Comparison of ENCODE assay signal across 8 mouse cellular contexts in genomic region chr13:38346096-38346915, GRCm38 (mm10). TPM values are rescaled to one million over a fixed set of nuclear protein-coding genes. Genes with fewer than 3 reads are reported as not detected.
DNase-seq lines count a peak whose midpoint lies in the region; ATAC-seq and TF ChIP-seq lines count a peak whose summit lies in the region.

No protein-coding gene starts in this region.

- peaks cover 40% of the 10 kb centered on the region for H3K4me1 ChIP-seq in embryonic facial prominence, embryonic 10.5 days
- H3K4me1 ChIP-seq in limb, embryonic 14.5 days (ENCODE audit: control insufficient read depth, insufficient read depth, low read length), result peaks cover 15% of the 10 kb centered on the region

- H3K36me3 ChIP-seq in embryonic facial prominence, embryonic 10.5 days (replicated peaks), result no peaks in the 10 kb centered on the region
- no peaks in the 10 kb centered on the region for H3K36me3 ChIP-seq in limb, embryonic 14.5 days (ENCODE audit: control insufficient read depth, insufficient read depth, low read length)

- peaks cover 80% of the 10 kb centered on the region for H3K27me3 ChIP-seq in embryonic facial prominence, embryonic 10.5 days (replicated peaks; ENCODE audit: low read depth, poor library complexity, severe bottlenecking)
- H3K27me3 ChIP-seq in limb, embryonic 14.5 days (ENCODE audit: control insufficient read depth, insufficient read depth, low read length), result peaks cover 55% of the 10 kb centered on the region

- intact Hi-C loops in left cerebral cortex, postnatal 4 days (cut with DNase I), result loop anchor here (5.0 kb wide), 1 partner anchor 251 kb away; no protein-coding TSS in a partner anchor
- intact Hi-C loops in left cerebral cortex, postnatal 25 days (cut with DNase I), result loop anchor here (10.0 kb wide), 1 partner anchor 278 kb away; no protein-coding TSS in a partner anchor
- intact Hi-C loops in heart, postnatal 10 days (cut with DNase I), result loop anchor here (10.0 kb wide), 1 partner anchor 282 kb away; no protein-coding TSS in a partner anchor

- no peak for ATAC-seq in limb, embryonic 14.5 days (ENCODE audit: low FRiP score, low read depth)

- H3K4me2 ChIP-seq in limb, embryonic 14.5 days (replicated peaks; ENCODE audit: low read depth, low read length, severe bottlenecking), result peak overlapping the region; percentile 88

- no peak overlapping the region; the same call in 1 of the 2 replicates for H3K27ac ChIP-seq in embryonic facial prominence, embryonic 10.5 days (replicated peaks)
- H3K27ac ChIP-seq in limb, embryonic 14.5 days (replicated peaks; ENCODE audit: low read depth, low read length), result no peak overlapping the region

- WGBS in embryonic facial prominence, embryonic 10.5 days, result 1% methylated on average over 63 of the region's 63 CpGs
- WGBS in limb, embryonic 14.5 days, result 3% methylated on average over 41 of the region's 63 CpGs

- H3K9ac ChIP-seq in limb, embryonic 14.5 days (ENCODE audit: low read depth, low read length, severe bottlenecking), result peak overlapping the region; percentile 43

- DNase-seq in left cerebral cortex, postnatal 4 days, result peak; percentile 13
- no peak for DNase-seq in left cerebral cortex, postnatal 25 days (ENCODE audit: low spot score in 2 of 2)
- DNase-seq in embryonic facial prominence, embryonic 10.5 days (ENCODE audit: low spot score), result peak; percentile 64
- DNase-seq in heart, postnatal 10 days, result peak; percentile 44 to 48
- DNase-seq in limb, embryonic 14.5 days (ENCODE audit: low spot score), result no peak
- DNase-seq in retina, postnatal 1 day, result peak; percentile 27
- DNase-seq in c-Kit-positive CD71-positive TER-119-positive erythroid progenitor cells, embryonic 14.5 days (ENCODE audit: low spot score), result no peak
- DNase-seq in right cerebral cortex, postnatal 36 days (ENCODE audit: low spot score in 2 of 2), result no peak

- peak overlapping the region; percentile 59 for H3K4me3 ChIP-seq in embryonic facial prominence, embryonic 10.5 days
- peak overlapping the region; percentile 47 for H3K4me3 ChIP-seq in limb, embryonic 14.5 days (replicated peaks; ENCODE audit: low read length)

- no peaks in the 10 kb centered on the region for H3K9me3 ChIP-seq in embryonic facial prominence, embryonic 10.5 days
- H3K9me3 ChIP-seq in limb, embryonic 14.5 days (ENCODE audit: control insufficient read depth, low read length), result no peaks in the 10 kb centered on the region

- no peak for TF ChIP-seq POLR2A in limb, embryonic 14.5 days (IDR thresholded peaks at IDR 0.05; ENCODE audit: borderline replicate concordance, extremely low read depth, insufficient read depth, insufficient read length)

RNA-seq across cellular contexts. Expression of gene Bmp6, which starts 1.4 kb away (rescaled TPM):
- 10 to 100 TPM; 13.2 to 15.2 TPM for total RNA-seq in left cerebral cortex, postnatal 4 days (2021)
- 10 to 100 TPM in 1 of 2 experiments, 1 to 10 TPM in 1; 8.3 to 12.4 TPM for total RNA-seq in left cerebral cortex, postnatal 25 days (2021)
- 0.67 and 0.75 TPM in 2 replicates for polyA plus RNA-seq in embryonic facial prominence, embryonic 10.5 days (2016; fragmentation: Nextera tagmentation; extraction: Ambion mirVana)
- total RNA-seq in heart, postnatal 10 days (2021), result 10 to 100 TPM; 18.8 to 20.3 TPM
- polyA plus RNA-seq in limb, embryonic 14.5 days (2012; rRNA removed), result 6.6 and 8.6 TPM in 2 replicates
- 1.8 and 1.9 TPM in 2 replicates for polyA plus RNA-seq in limb, embryonic 14.5 days (2014; fragmentation: Nextera tagmentation; extraction: Ambion mirVana)

Comparison
In these comparisons a context has a peak if more than half of its experiments do, and no peak if none do; other contexts are left out.
1. DNase-seq: peak in left cerebral cortex, postnatal 4 days (single experiment), embryonic facial prominence, embryonic 10.5 days (single experiment), heart, postnatal 10 days (2 of 2) and retina, postnatal 1 day (single experiment); none in left cerebral cortex, postnatal 25 days (0 of 2), limb, embryonic 14.5 days (single experiment), c-Kit-positive CD71-positive TER-119-positive erythroid progenitor cells, embryonic 14.5 days (single experiment) and right cerebral cortex, postnatal 36 days (0 of 2).